Mouse (Mus musculus): ENCODE measurements around the gene Ppp2ca. TPM values are rescaled to one million over a fixed set of nuclear protein-coding genes. Genes with fewer than 3 reads are reported as not detected.
A peak's percentile ranks its signal among the peaks of the same experiment; 100 is the strongest.

Gene Ppp2ca
- 80.2 and 80.6 TPM in 2 replicates for polyA plus RNA-seq (2015; fragmentation: Nextera tagmentation; extraction: Ambion mirVana)

DNA sequence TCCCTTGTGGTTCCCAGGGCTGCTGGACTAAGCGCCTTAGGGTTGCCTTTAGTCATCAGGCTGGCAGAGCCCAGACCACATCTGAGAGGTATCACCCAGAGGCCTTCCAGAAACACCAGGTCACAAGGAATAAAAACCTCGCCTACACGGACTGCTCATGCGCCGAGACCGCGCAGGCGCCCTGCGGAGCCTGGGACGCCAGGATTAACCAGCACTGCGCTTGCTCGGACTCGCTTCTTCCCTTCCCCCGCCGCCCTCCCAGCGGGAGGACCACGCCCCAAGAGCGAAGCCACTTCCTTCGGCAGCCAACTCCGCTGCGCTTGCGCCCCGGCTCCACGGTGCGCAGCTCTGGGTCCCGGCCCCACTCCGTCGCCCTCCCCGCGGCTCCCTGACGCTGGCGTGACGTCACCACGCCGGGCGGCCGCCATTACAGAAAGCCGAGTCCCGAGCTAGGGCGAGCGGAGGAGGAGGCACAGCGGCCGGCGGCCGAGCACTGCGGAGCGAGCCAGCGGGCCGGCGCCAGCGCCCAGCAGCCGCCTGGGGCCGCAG, at the start of gene Ppp2ca:
Gene Ppp2ca, plus strand, starts transcription at position 284 of the 549 bp plus-strand sequence.
- Histone ChIP-seq H3K27me3 (no peaks in the 10 kb centered on the region), H3K9ac (peak within 1 kb of the TSS; percentile 84), H3K9me3 (replicated peaks) (no peaks in the 10 kb centered on the region), H3K4me1 (peaks cover 29% of the 10 kb centered on the region), H3K4me3 (replicated peaks) (peak within 1 kb of the TSS; percentile 92), H3K4me2 (peak within 1 kb of the TSS; percentile 66), H3K27ac (peak within 1 kb of the TSS; percentile 97), H3K36me3 (peaks cover 3% of the 10 kb centered on the region; the same call in 1 of the 2 replicates)
- ATAC-seq (replicated peaks; ENCODE audit: low FRiP score) = peak; percentile 98
- under 1% methylated on average over 53 of the region's 53 CpGs for WGBS

DNA sequence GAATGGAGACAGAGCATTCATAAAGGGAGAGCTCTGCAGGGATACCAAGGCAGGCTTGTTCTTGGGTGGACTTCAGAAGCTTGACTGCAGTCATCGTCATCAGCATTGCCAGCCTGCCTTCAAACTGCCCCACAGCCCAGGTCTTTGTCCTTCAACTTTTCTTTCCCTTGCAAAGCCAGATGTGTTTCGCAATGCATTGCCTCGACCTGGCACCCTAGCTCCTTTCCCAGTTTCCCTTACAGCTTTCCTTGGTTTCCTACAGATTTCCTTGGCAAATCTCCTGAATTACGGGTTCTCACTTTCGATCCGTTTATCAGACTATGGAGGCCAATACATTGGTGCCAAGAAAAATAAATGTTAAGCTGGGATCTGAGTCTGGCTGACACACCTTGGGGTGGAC, 45.1 kb upstream of the Ppp2ca start:
- H3K9ac ChIP-seq = no peak overlapping the region
- 79% methylated on average over 6 of the region's 6 CpGs for WGBS
- H3K27me3 ChIP-seq = no peaks in the 10 kb centered on the region
- no peaks in the 10 kb centered on the region for H3K36me3 ChIP-seq
- H3K9me3 ChIP-seq (replicated peaks) = no peaks in the 10 kb centered on the region
- ATAC-seq (replicated peaks; ENCODE audit: low FRiP score) = no peak
- no peak overlapping the region for H3K4me2 ChIP-seq
- no peaks in the 10 kb centered on the region for H3K4me1 ChIP-seq
- no peak overlapping the region for H3K4me3 ChIP-seq (replicated peaks)
- no peak overlapping the region for H3K27ac ChIP-seq

- Histone ChIP-seq H3K36me3 (no peaks in the 10 kb centered on the region), H3K4me2 (no peak overlapping the region), H3K9me3 (replicated peaks) (no peaks in the 10 kb centered on the region), H3K27me3 (no peaks in the 10 kb centered on the region), H3K4me3 (replicated peaks) (no peak overlapping the region), H3K4me1 (no peaks in the 10 kb centered on the region), H3K9ac (no peak overlapping the region), H3K27ac (no peak overlapping the region)
- 76% methylated on average over 3 of the region's 3 CpGs for WGBS
- no peak for ATAC-seq (replicated peaks; ENCODE audit: low FRiP score)
Measured at GRCm38 (mm10) chr11:52054728-52055127, 43.8 kb upstream of the Ppp2ca start.

- ATAC-seq (replicated peaks; ENCODE audit: low FRiP score) = no peak
- Histone ChIP-seq H3K27ac (no peak overlapping the region), H3K4me1 (no peaks in the 10 kb centered on the region), H3K9me3 (replicated peaks) (no peaks in the 10 kb centered on the region), H3K4me2 (no peak overlapping the region), H3K27me3 (no peaks in the 10 kb centered on the region), H3K4me3 (replicated peaks) (no peak overlapping the region), H3K36me3 (no peaks in the 10 kb centered on the region), H3K9ac (no peak overlapping the region)
- 83% methylated on average over 5 of the region's 5 CpGs for WGBS
Measured at GRCm38 (mm10) chr11:52056198-52056597, 42.3 kb upstream of the Ppp2ca start.

DNA sequence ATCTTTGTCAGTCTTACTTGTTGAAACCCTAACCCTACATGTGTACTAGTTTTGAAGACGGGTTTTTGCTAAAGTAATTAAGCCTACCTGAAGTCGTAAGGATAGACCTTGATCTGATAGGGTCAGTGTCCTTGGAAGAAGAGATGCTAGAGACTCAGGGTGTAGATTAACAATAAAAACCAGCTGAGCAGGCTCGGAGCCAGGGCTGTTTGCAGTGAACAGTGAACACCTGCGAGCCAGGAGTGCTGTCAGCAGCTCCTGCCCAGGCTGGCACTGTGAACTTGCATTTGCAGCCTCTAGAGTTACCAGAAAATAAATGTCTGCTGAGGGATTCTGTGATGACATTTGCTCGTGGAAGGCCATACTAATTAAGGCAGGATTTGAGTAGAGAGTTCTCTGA, 39.5 kb upstream of the Ppp2ca start:
- Histone ChIP-seq H3K4me3 (replicated peaks) (no peak overlapping the region), H3K4me2 (no peak overlapping the region), H3K27ac (no peak overlapping the region), H3K27me3 (no peaks in the 10 kb centered on the region), H3K36me3 (no peaks in the 10 kb centered on the region), H3K9me3 (replicated peaks) (no peaks in the 10 kb centered on the region), H3K9ac (no peak overlapping the region), H3K4me1 (no peaks in the 10 kb centered on the region)
- no peak for ATAC-seq (replicated peaks; ENCODE audit: low FRiP score)
- 51% methylated on average over 5 of the region's 5 CpGs for WGBS

GRCm38 (mm10) chr11:52060315-52060714, 38.2 kb upstream of the Ppp2ca start:
- WGBS = 94% methylated on average over 4 of the region's 4 CpGs
- H3K36me3 ChIP-seq = no peaks in the 10 kb centered on the region
- ATAC-seq (replicated peaks; ENCODE audit: low FRiP score) = no peak

GRCm38 (mm10) chr11:52062406-52062805, 36.1 kb upstream of the Ppp2ca start:
- ATAC-seq (replicated peaks; ENCODE audit: low FRiP score) = no peak
- Histone ChIP-seq H3K9me3 (replicated peaks) (no peaks in the 10 kb centered on the region), H3K36me3 (no peaks in the 10 kb centered on the region), H3K27me3 (no peaks in the 10 kb centered on the region), H3K4me1 (0 out of 2 replicates have a peak, but pooled peaks cover 4% of the 10 kb centered on the region), H3K9ac (no peak overlapping the region), H3K4me2 (no peak overlapping the region), H3K4me3 (replicated peaks) (no peak overlapping the region), H3K27ac (no peak overlapping the region)
- WGBS = 94% methylated on average over 5 of the region's 5 CpGs

More at GRCm38 (mm10) chr11:52060315-52060714, 38.2 kb upstream of the Ppp2ca start:
- Histone ChIP-seq H3K4me2 (no peak overlapping the region), H3K9me3 (replicated peaks) (no peaks in the 10 kb centered on the region), H3K27me3 (no peaks in the 10 kb centered on the region), H3K27ac (no peak overlapping the region), H3K9ac (no peak overlapping the region), H3K4me3 (replicated peaks) (no peak overlapping the region), H3K4me1 (no peaks in the 10 kb centered on the region)

DNA sequence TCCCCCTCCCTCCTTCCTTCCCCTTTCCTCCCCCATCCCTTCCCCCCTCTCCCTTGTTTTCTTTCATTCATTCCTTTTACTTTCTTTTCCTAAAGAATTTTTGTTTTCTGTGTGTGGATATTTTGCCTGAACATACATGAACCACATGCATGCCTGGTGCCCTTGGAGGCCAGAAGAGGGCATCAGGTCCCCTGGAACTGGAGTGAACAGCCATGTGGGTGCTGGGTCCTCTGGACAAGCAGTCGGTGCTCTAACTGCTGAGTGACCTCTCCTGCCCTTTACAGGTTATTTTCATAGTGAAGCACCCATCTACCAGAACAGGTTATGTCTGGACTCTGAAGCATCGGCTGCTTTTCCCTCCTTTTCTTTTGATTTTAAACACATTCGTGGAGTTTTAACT, 34.1 kb upstream of the Ppp2ca start:
- Histone ChIP-seq H3K27ac (no peak overlapping the region), H3K4me2 (no peak overlapping the region), H3K9me3 (replicated peaks) (no peaks in the 10 kb centered on the region), H3K4me3 (replicated peaks) (no peak overlapping the region), H3K27me3 (no peaks in the 10 kb centered on the region), H3K4me1 (0 out of 2 replicates have a peak, but pooled peaks cover 4% of the 10 kb centered on the region), H3K36me3 (no peaks in the 10 kb centered on the region), H3K9ac (no peak overlapping the region)
- ATAC-seq (replicated peaks; ENCODE audit: low FRiP score) = no peak
- WGBS = 55% methylated on average over 3 of the region's 3 CpGs

- H3K9me3 ChIP-seq (replicated peaks) = no peaks in the 10 kb centered on the region
- H3K27me3 ChIP-seq = no peaks in the 10 kb centered on the region
- H3K4me1 ChIP-seq = 0 out of 2 replicates have a peak, but pooled peaks cover 4% of the 10 kb centered on the region
- H3K4me3 ChIP-seq (replicated peaks) = no peak overlapping the region
- 8% methylated on average over 5 of the region's 5 CpGs for WGBS
- H3K27ac ChIP-seq = no peak overlapping the region
- no peak for ATAC-seq (replicated peaks; ENCODE audit: low FRiP score)
- H3K4me2 ChIP-seq = no peak overlapping the region; the same call in 1 of the 2 replicates
- no peak overlapping the region for H3K9ac ChIP-seq
- no peaks in the 10 kb centered on the region for H3K36me3 ChIP-seq
Measured at GRCm38 (mm10) chr11:52065841-52066240, 32.6 kb upstream of the Ppp2ca start.

DNA sequence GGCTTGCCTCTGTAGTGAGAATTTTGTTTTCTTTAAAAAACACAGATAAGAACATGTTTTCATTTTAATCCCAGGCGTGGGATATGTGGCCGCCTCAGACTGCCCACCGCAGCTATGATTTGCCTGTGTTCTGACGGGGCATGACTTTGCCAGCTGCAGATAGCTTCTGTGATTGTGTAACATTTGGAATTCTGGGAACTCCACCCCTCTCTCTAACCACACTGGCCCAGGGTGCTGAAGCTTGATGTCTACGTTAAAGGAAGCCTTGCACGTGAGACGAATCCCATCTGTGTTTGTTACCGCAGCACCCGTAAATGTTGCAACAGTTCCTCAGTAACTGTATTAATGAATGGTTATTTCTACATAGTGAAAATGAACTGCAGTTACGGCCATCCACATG, 26.7 kb upstream of the Ppp2ca start:
- Histone ChIP-seq H3K36me3 (no peaks in the 10 kb centered on the region), H3K9me3 (replicated peaks) (no peaks in the 10 kb centered on the region), H3K9ac (no peak overlapping the region), H3K4me3 (replicated peaks) (no peak overlapping the region), H3K27ac (no peak overlapping the region), H3K27me3 (no peaks in the 10 kb centered on the region), H3K4me1 (peaks cover 7% of the 10 kb centered on the region; the same call in 1 of the 2 replicates), H3K4me2 (no peak overlapping the region)
- 65% methylated on average over 10 of the region's 10 CpGs for WGBS
- no peak for ATAC-seq (replicated peaks; ENCODE audit: low FRiP score)

GRCm38 (mm10) chr11:52073528-52074170, 24.8 kb upstream of the Ppp2ca start:
- Histone ChIP-seq H3K36me3 (no peaks in the 10 kb centered on the region), H3K9ac (no peak overlapping the region), H3K27ac (no peak overlapping the region), H3K9me3 (replicated peaks) (no peaks in the 10 kb centered on the region), H3K27me3 (no peaks in the 10 kb centered on the region), H3K4me2 (no peak overlapping the region), H3K4me3 (replicated peaks) (no peak overlapping the region), H3K4me1 (peaks cover 7% of the 10 kb centered on the region; the same call in 1 of the 2 replicates)
- no peak for ATAC-seq (replicated peaks; ENCODE audit: low FRiP score)
- WGBS = 68% methylated on average over 8 of the region's 8 CpGs

DNA sequence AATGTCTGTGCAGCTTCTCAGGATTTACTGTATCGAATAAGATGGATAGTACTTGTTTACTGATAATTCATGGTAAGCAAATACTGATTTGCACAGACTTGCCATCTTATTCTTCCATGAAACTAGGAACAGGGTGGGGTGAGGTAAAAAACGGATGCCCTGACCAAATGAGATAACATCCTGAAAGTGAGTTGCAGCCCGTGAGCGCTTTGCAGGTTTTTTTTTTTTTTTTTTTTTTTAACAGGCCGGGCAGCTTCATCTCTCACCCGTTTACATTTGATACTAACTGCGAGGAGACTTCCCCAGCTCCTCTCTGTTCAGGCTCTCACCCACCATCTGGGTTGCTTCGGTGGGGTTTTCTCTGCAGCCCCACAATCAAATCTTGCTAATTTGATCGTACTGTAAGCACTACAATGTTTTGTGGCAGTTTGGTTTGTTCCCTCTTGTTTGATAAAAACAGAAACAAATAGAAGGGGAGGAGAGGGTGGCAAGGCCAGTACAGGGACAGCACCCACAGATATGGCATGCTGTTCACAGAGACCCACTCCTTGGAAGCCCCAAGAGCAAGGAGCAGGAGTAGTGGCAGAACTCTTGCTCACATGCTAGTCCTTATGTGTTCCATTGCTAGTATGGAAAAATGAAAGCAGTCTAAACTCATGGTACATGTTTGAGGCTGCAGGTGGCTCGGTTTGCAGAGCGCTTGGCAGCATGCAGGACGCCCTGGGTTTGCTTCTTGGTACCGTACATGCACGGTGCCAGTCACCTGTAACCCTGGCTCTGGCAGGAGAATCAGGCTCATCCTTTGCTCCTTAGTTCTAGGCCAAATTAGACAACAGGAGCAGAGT, 23.6 kb upstream of the Ppp2ca start:
- no peak overlapping the region for H3K27ac ChIP-seq
- no peaks in the 10 kb centered on the region for H3K36me3 ChIP-seq
- H3K4me1 ChIP-seq = peaks cover 8% of the 10 kb centered on the region
- no peak overlapping the region for H3K4me3 ChIP-seq (replicated peaks)
- no peak overlapping the region for H3K9ac ChIP-seq
- no peak for ATAC-seq (replicated peaks; ENCODE audit: low FRiP score)
- H3K27me3 ChIP-seq = no peaks in the 10 kb centered on the region
- no peak overlapping the region for H3K4me2 ChIP-seq
- H3K9me3 ChIP-seq (replicated peaks) = no peaks in the 10 kb centered on the region
- 73% methylated on average over 14 of the region's 14 CpGs for WGBS
